Mouse (Mus musculus) activated CD4-positive, CD25-positive, alpha-beta regulatory T cell, adult 4 months (primary cell): ENCODE data around the gene Gpbp1. TPM values are rescaled to one million over a fixed set of nuclear protein-coding genes. Genes with fewer than 3 reads are reported as not detected.

ENCODE experiments used
- ATAC-seq: one replicate; pipeline ENCODE4 v1.8.0; 2017
- polyA plus RNA-seq, 2 experiments: library from polyadenylated mRNA; unstranded; fragments of 100-300 nt; shearing (Covaris generic); gene quantifications; one replicate each; pipeline ENCODE4 v1.2.1; 2017

Gene Gpbp1
- polyA plus RNA-seq, 2 experiments from 2014 or later = 138 to 153 TPM

DNA sequence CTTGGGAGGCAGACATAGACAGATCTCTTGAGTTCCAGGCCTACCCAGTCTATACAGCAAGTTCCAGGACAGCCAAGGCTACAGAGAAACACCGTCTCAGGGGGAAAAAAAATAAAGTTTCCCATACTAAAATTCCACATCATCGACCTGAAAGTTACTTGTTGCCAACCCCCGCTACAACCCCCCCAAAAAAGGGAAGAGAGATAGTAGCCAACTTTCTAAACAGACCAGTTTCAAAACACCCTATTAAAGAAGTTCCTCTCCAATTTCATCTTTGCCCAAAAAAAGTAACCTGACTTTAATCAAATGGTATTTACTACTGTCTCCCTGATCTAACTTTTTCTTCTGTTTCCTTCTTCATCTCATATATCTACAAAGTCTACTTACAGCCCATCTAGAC is 22.6 kb downstream of the Gpbp1 start:
- no peak for ATAC-seq

DNA sequence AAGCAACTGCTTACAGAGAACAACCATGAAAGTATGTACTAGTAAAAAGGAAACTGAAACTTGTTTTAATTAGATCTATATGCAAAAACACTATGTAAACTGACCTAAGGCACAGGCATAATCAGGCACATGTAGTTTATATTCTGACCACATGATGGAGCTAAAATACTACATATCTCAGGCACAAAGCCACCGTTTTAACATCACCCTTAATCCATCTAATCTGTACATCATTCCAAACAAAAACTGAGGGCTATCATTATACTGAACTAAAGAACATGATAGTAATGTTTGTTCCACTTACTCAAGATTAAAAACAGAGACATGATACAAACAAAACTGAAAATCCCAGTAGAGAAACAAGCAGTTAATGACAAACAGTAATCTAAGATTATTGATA is 28.5 kb downstream of the Gpbp1 start:
- peak; percentile 71 for ATAC-seq

DNA sequence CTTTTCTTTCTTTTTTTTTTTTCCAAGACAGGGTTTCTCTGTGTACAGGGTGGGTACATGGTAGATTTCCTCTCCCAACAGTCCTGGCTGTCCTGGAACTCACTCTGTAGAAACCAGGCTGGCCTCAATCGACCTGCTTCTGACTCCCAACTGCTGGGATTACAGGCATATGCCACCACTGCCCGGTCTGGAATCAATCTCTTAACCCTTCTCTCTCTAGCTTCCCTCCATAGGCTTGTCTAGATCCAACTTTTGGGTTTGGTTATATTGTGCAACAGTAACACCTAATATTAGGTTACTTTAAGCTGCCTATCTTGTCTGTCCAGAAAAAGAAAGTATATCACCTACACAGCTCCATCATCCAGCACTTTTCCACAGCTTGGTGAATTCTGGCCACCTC is 33.1 kb downstream of the Gpbp1 start:
- ATAC-seq = no peak

DNA sequence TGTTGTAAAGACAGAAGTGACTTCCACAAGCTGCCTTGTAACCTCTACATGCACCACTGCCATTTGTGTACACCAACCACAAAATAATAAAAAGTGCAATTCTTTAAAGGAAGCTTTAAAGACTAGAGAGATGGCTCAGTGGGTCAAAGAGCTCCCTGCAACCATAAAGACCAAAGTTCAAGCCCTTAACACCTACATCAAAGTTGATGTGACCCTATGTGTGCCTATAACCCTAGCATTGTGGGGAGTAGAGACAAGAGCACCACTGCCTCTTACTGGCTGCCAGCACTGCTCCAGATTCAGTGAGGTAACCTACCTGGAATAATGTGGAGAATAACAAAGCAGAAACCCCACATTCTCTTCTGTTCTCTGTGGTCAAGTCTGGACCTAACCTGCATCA is 45.6 kb downstream of the Gpbp1 start:
- ATAC-seq = no peak

DNA sequence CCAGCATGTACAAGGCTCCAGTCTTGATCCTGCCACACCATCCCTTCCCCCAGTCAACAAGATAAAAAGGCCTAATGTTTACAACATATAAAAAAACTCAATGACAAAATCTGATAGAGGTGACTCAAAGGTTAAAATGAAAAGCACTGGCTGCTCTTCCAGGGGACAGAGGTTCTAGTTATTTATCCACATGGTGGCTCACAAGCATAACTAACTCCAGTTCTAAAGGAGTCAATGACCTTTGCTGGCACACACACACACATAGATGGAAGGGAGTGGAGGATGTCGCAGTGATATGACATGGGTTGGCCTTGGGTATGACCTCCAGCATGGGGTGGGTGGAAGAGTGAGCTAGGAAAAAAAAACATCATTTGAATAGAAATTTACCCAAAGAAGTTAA is 58.7 kb downstream of the Gpbp1 start:
- no peak for ATAC-seq

DNA sequence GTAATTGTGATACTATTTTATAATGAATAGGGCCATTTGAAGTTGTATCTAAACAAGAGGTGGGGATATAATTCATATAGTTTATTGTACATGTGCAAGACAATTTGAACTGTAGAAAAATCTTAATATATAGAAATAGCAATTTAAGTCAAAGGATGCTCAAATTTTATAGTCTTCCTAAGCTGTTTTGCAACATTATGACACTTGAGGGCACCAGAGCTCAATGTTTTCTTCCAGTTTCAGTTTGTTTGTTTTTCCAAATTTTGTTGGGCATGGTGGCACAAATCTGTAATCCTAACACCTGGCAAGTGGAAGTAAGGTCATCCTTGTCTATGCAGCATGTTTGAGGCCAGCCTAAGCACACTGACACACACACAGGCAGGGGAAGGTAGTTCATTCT is 68.6 kb downstream of the Gpbp1 start:
- no peak for ATAC-seq

DNA sequence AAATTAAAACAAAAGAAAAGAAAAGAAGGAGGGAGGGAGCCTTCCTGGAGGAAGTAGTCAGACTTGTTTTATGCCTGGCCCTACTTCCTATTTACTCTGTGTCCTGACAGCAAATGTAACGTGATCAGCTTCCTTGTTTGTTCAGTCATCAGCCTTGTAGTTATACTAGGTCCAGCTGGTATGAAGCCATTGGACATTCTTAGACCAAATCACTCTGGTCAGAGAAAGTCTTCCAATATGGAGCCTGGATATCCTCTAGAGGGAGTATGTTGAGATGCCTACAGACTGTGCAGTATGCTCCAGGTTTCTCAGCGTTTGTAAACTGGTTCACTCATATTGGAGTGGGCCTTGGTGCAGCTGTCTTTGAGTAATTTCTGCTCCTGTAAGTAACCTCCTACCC is 71.8 kb downstream of the Gpbp1 start:
- no peak for ATAC-seq

DNA sequence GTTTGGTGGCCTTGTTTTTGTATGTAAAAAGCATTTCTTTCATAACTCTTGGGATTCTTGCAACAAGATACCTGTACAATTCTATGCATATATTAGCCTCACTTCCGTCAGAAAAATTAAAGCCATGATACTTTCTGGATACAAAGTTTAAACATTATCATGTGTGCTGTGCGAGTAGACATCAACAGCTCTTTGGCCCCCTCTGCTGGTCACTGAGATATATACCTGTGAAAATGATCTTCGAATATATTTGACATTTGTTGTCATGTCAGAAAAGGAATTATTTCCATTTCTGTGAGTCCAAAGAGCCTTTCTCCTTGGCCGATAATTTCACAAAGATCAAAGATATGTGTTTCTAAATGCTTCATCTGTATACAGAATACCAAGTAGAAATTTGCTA is 76.8 kb downstream of the Gpbp1 start:
- peak; percentile 51 for ATAC-seq

DNA sequence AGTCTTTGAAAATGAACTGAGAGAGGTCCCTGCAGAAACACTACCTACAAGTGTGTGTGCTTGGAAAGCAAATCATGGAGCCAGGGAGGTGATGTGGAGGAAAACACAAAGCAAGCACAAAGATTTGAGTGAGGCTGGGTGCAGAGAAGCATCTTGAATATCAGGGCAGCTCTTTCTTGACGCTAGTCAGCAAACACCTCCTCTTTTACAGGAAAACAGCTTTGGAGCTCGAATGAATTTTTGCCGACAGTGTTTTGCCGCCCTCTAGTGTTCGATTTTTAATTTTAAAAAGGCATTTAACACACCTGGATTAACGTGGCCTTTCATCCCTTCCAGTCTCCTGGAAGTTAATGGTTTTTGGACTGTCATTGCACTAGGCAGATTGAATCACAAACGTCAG is 79.1 kb downstream of the Gpbp1 start:
- no peak for ATAC-seq

DNA sequence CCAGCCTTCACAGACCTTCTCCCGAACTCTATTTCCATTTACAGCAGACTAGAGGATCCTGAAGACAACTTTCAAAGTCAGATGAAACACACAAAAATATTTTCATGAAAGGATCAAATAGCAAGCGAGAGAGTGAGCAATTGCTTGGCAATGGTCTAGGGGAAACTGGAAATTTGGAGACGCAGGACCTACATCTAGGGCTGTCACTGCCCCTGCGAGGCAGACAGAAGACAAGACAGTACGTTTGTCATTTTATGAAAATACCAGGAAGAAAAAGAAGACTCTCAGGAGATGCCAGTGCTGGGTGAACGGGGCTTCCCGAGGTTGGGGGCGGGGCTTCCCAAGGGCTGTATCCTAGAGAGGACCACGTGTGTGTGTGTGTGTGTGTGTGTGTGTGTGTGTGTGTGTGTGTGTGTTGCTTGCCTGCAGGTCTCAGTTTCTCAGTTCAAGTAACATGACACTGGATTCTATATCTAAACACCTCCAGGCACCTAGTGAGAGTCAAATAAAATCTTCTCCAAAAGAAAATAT is 83.0 kb downstream of the Gpbp1 start:
- ATAC-seq = no peak

DNA sequence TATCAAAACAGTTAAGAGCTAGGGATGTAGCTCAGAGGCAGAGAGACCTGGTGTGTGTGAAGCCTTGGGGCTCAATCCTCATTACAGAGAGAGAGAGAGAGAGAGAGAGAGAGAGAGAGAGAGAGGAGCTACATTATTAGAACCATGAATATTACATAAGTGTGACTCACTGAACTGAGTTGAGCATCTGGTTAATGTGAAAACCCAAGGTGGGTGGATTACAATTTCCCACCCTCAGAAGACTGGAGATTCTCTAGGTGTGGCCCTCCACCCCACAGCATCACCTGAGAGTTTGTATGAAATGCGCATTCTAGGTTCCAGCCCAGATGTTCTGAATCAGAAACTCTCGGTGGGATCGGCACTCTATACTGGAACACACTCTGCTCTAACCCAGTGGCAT is 84.0 kb downstream of the Gpbp1 start:
- ATAC-seq = no peak

DNA sequence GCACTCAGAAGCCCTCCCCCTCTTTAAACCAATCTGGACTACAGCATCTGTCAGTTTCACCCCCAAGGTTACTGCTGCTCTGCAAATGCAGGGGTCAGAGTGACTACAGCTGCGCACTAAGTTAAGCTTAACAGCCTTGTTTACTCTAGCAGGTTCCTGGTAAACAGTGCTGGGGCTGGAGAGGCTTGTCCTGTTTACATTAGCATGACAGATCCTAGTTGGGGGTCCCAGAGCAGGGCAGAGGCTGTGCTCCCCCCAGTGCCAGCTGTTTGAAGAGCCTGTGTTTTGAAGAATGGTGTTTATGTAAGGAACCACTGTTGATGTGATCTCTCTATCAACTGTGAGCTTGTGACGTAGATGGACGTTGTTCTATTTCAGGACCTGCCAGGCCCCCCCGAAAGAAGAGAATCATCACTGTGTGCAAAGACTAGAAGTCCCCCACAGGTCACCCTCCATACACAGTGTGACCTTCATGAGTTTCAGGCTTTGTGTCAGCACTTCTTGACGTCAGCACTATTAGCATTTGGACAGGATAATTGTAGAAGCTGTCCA is 92.2 kb downstream of the Gpbp1 start:
- no peak for ATAC-seq

DNA sequence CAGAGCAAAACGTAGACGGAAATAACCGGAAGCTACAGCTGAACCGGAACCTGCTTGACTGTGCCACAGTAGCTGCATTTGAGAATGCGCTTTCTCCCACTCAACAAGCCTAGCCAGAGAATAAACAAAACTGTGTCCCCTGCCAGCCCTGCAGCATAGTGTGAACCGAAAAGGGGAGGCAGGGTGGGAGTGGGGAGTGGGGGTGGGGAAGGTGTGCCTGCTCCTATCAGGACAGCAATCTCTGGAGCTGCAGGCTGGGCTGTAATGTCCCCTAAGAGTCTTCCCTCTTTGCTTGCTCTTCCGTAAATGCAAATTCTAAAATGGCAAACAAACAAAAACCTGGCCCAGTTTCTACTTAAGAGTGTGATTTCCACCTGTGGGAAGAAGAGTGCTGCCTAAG is 92.8 kb downstream of the Gpbp1 start:
- no peak for ATAC-seq

DNA sequence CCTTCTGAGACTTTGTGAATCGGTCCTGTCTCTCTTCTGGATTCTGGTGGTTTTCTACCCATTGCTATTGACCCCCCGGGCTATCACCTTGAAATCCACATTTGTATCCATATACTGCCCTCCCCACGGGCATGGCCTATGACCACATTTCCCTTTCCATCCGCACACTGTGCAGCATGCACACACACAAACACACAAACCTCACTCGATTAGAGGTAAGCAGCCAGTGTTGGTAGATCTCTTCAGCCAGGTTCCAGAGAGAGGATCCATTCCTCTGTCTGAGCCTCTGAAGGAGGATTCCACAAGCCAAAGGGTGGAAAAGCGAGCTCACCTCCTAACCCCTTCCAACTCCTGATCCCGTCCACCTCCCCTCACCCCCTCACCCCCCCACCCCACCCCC is 94.4 kb downstream of the Gpbp1 start:
- ATAC-seq = no peak

DNA sequence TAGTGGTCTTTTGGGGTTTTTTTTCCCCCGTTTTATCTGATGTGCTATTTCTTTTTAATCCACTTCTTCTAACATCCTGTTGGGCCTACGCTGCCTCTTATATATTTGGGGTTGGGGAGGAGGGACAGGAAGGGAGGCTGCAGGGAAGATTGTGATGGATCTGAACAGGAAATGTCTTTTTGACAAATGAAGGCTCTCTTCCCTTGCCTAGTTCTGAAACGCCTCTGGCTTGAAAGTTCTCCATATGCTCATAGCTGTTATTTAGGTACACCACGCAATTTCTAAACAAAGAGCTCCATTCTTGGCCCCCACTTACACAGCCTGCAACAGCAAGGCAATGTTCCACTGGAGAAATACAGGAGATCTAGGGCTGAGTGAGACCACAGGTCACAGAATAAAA is 95.0 kb downstream of the Gpbp1 start:
- ATAC-seq = no peak

DNA sequence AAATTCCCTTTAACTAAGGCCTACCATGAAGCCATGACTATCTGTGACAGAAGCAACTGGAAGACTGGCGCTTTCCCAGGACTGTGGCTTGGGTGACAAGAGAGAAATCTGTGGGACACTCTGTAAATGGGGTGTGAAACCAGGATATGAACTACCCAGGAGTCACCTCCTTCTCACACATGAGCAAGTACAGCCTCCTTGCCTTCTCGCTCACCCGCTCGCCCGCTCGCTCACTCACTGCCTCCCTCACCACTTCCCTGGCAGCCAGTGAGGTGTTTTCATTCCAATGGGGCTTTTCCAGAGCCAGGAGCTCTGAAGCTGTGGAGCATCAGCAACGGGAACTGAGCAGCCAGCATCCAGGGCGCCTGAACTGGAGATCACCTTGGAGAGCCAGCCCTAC is 95.6 kb downstream of the Gpbp1 start:
- no peak for ATAC-seq

DNA sequence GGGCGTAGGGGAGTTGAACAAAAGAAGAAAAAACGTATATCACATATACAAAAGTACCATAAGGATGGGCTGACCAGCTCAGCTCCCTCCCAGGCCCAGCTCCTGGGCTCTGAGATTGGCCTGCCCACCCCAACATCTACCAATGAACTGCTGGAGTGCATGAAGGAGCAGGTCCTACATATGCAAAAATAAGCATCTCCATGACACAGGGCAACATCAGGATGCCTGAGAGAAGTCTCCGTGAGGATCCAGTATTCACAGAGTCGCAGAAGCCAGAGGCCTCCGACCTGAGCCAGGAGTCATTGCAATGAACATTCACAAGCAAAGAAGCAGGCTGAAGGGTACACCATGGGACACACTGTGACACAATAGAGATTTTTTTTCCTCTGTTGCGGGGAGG is 96.5 kb downstream of the Gpbp1 start:
- ATAC-seq = no peak

DNA sequence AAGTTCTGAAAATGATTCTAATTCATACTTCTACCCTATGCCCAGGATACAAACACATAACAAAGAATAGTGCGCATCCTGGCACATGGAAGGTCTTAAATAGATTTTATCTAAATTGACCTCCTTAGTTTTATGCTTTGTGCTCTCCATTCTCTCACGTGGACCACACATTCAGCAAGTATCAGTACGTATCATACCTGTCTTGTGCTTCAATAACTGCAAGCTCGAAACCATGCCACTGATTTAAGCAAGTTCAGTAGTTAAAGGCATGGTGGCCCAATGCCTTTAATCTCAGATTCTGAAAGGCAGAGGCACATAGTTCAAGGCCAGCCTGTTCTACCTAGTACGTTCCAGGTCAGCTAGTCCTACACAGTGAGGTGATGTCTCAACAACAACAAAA is 98.5 kb downstream of the Gpbp1 start:
- no peak for ATAC-seq

DNA sequence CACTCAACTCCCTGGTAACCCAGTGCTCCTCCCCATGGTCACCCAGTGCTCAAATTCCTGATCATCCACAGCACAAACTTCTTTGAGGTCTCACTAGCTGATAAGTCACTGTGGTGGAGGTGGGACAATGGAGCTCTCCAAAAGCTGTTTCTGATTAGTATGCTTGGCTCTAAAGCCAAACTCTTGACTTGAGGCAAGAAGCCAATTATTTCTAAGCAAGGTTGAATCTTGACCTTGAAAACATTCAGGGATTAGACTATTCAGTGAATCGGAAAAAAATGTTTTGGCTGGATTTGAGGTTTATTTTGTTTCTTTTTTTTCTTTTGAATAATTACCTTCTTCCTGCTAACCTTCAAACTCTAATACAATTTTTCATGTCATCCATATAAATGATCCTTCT is 98.9 kb downstream of the Gpbp1 start:
- no peak for ATAC-seq

DNA sequence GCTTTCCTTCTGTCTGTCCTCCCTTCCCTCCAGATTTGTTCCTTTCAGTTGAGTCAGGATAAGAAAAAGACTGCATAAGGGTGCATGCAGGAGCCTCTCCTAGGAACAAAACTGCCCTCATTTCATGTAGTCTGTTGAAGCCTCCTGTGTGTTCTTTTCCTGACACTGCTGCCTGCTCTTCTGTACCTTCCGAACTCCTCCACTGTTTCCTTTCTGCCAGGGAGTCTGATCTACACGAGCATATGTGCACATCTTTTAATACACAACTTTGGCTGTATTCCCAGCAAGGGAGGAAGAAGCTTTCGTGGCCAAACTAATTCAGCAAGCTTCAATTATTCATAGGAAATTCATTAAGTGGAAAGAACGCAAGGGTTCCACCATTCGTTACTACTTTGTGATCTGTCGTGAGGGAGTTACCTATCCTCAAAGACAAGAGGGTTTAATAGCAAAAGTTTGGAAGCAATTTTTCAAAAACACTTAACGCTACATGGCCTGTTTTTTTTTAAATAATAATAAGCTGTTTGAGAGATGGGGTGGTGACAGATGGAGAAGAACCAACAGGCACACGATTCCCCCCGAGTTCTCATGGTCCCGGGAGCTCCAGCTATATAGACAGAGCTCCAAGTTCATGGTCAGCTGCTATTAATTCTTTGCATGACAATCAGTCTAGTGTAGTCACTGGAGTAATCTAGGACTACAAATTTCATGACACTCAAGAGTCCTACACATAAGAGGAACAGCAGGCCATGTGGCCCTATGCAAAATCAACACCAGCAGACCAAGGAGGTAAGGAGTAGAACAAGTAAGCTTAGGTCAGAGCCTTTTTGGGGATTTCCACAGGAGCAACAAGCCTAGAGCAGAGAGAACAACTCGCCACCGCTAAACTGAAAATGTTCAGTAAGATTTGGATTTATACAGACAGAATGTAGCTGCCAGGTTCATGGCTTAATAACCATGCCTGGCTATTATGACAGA is 105.6 kb downstream of the Gpbp1 start:
- no peak for ATAC-seq
